Mouse (Mus musculus): ENCODE measurements around the gene Rpl29.

DNA sequence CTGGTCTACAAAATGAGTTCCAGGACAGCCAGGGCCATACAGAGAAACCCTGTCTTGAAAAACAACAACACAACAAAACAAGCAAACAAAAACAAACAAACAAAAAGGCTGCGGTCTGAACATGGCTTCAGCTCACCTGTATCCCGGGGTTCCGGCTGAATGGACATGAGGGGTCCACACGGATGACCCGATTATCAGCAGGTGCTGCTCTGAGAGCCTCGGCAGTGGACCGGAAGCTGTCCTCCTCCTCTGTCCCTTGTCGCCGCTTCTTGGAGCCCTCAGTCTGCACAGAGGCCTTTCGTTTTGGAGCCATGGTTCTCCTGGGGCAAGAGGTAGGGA is 46.4 kb downstream of the Rpl29 start, which contains the start of gene Rrp9:
- TF ChIP-seq CTCF (IDR thresholded peaks at IDR 0.05; ENCODE audit: control insufficient read depth, insufficient read depth, insufficient replicate concordance, low read depth, low read length) (no peak), POLR2A (IDR thresholded peaks at IDR 0.05; ENCODE audit: control insufficient read depth, low read depth, low read length) (no peak)

Measured in testis, adult 2 months (tissue).